Mouse (Mus musculus) liver (tissue): ENCODE results near the gene Tbc1d8.
A peak's percentile ranks its signal among the peaks of the same experiment; 100 is the strongest.

Experiments
- DNase-seq: peaks from one replicate; pipeline ENCODE4 v3.0.0-alpha.2; 2020; ENCODE audit warnings: mixed read lengths

Tbc1d8 gene

GRCm38 (mm10) chr1:39478057-39478895 is at the start of gene Tbc1d8:
Gene Tbc1d8, minus strand, starts transcription at chr1:39478755.
- DNase-seq = peak; percentile 94

GRCm38 (mm10) chr1:39528319-39528718 is 49.8 kb upstream of the Tbc1d8 start:
- DNase-seq = no peak

GRCm38 (mm10) chr1:39527432-39527831 is 48.9 kb upstream of the Tbc1d8 start:
- DNase-seq = peak; percentile 85

GRCm38 (mm10) chr1:39526371-39527167 is 48.0 kb upstream of the Tbc1d8 start:
- DNase-seq = no peak

- no peak for DNase-seq
These were observed 47.2 kb upstream of the Tbc1d8 start for GRCm38 (mm10) chr1:39525763-39526162.

- no peak for DNase-seq
These were observed 44.0 kb upstream of the Tbc1d8 start for GRCm38 (mm10) chr1:39522519-39522918.

- no peak for DNase-seq
These were observed 42.8 kb upstream of the Tbc1d8 start for GRCm38 (mm10) chr1:39521326-39521725.

GRCm38 (mm10) chr1:39515303-39515991 is 36.9 kb upstream of the Tbc1d8 start:
- DNase-seq = no peak

- DNase-seq = no peak
These were observed 33.6 kb upstream of the Tbc1d8 start for GRCm38 (mm10) chr1:39512183-39512582.

GRCm38 (mm10) chr1:39511775-39512174 is 33.2 kb upstream of the Tbc1d8 start:
- DNase-seq = no peak

GRCm38 (mm10) chr1:39505600-39505999 is 27.0 kb upstream of the Tbc1d8 start:
- DNase-seq = no peak

GRCm38 (mm10) chr1:39504261-39504660 is 25.7 kb upstream of the Tbc1d8 start:
- peak; percentile 17 for DNase-seq

- DNase-seq = no peak
These were observed 24.5 kb upstream of the Tbc1d8 start for GRCm38 (mm10) chr1:39502817-39503633.

- DNase-seq = no peak
These were observed 21.0 kb upstream of the Tbc1d8 start for GRCm38 (mm10) chr1:39499485-39499941.

- DNase-seq = no peak
These were observed 19.2 kb upstream of the Tbc1d8 start for GRCm38 (mm10) chr1:39497748-39498147.

GRCm38 (mm10) chr1:39496995-39497394 is 18.4 kb upstream of the Tbc1d8 start:
- DNase-seq = no peak

- DNase-seq = no peak
These were observed 15.1 kb upstream of the Tbc1d8 start for GRCm38 (mm10) chr1:39493664-39494063.

GRCm38 (mm10) chr1:39493165-39493564 is 14.6 kb upstream of the Tbc1d8 start:
- no peak for DNase-seq

GRCm38 (mm10) chr1:39487370-39487769 is 8.8 kb upstream of the Tbc1d8 start:
- DNase-seq = no peak

GRCm38 (mm10) chr1:39482115-39482815 is 3.7 kb upstream of the Tbc1d8 start:
- no peak for DNase-seq

- DNase-seq = no peak
These were observed 699 bp upstream of the Tbc1d8 start for GRCm38 (mm10) chr1:39479254-39479653.

- no peak for DNase-seq
These were observed 293 bp upstream of the Tbc1d8 start for GRCm38 (mm10) chr1:39478896-39479200.
